Mouse (Mus musculus) activated CD4-positive, CD25-positive, alpha-beta regulatory T cell, adult 4 months (primary cell): ENCODE data around the gene Cox4i2. TPM values are rescaled to one million over a fixed set of nuclear protein-coding genes. Genes with fewer than 3 reads are reported as not detected.

Experiments used
- ATAC-seq: one replicate; pipeline ENCODE4 v1.8.0; 2017
- polyA plus RNA-seq, 2 experiments: library from polyadenylated mRNA; unstranded; fragments of 100-300 nt; shearing (Covaris generic); gene quantifications; one replicate each; pipeline ENCODE4 v1.2.1; 2017

The Cox4i2 gene
- polyA plus RNA-seq: not detected

DNA sequence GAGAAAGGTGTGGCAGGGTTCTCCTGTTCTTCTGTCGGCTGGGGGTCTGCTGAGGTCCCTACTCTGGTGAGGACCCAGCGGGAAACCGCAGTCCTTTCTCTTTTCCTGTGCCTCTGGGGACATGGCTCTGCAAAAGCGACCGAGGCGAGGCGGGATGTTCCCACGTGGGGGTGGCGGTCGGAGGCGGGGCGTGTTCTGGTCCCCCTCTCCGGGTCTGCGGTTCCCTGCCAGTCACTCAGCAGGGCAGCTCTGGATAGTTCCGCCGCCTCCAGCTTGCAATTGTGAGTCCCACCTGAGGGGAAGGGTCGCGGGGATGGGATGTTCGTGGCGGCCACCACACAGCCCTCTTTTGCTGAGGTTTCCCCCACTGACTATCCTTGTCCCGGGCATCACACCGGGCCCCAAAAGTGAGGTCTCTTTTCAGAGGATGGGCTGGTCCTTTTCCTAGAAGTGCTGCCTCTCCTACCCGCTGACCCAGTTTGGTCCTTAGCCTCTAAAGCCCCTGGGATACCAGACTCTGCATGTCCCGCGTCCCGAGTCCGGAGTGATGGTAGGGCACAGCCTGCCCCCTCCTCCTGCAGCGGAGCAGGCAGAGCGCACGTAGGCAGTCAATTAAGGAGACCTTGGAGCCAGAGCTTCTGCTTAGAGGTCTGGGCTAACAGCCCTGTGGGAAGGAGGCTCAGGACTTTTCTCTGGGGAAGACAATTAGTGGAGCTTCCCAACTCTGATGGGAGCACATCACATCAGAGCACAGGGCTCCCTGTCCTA, at the start of gene Cox4i2:
Gene Cox4i2, plus strand, starts transcription at position 230 of the 768 bp plus-strand sequence.
- ATAC-seq: no peak

GRCm38 (mm10) chr2:152704256-152704605, 49.7 kb upstream of the Cox4i2 start:
- no peak for ATAC-seq

DNA sequence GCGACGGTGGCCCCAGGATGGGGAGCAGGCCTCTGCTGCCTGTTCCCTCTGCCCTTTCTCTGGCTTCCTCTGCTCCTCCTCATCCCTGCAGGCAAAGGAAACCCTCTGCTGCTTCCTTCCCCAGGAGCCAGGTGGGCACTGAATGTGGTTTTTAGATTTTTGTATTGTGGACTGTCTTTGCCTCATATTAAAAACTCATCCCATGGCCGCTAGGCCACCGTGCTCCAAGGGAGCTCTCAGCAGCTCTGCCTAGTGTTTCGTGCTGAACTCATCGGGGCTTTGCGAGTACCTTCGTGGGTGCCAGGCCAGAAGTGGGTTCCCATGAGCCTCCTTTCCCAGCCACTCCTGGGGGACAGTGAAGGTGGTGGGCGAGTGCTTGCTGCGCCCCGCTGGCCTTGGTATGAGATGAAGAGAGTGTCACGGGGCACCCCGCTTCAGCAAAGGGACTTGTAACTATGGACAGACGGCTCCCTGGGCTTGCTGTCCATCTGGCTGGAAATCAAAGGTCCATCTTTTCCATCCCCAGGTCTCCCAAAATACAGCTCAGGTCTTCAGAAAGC, 49.1 kb upstream of the Cox4i2 start:
- no peak for ATAC-seq

GRCm38 (mm10) chr2:152705993-152706571, 47.9 kb upstream of the Cox4i2 start:
- ATAC-seq: no peak

DNA sequence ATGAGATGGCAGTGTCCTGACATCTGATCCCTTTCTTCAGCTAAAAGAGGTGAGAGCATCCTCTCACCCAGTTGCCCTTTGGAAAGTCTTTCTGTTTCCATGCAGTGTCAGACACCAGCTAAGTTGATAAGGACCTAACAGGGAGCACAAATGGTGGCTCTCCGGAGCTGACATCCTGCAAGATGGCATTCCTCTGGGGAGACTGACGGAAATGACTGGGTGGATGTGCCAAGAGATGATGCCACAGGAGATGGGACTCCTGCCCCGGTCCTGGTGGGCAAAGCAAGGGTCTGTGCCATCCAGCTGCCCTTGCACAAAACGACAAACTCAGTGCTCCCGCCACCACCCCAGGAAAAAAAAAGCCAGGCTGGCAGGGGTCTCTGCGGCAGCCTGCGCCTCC, 46.8 kb upstream of the Cox4i2 start:
- no peak for ATAC-seq

GRCm38 (mm10) chr2:152707627-152708026, 46.3 kb upstream of the Cox4i2 start:
- no peak for ATAC-seq

GRCm38 (mm10) chr2:152709066-152709465, 44.9 kb upstream of the Cox4i2 start:
- no peak for ATAC-seq

DNA sequence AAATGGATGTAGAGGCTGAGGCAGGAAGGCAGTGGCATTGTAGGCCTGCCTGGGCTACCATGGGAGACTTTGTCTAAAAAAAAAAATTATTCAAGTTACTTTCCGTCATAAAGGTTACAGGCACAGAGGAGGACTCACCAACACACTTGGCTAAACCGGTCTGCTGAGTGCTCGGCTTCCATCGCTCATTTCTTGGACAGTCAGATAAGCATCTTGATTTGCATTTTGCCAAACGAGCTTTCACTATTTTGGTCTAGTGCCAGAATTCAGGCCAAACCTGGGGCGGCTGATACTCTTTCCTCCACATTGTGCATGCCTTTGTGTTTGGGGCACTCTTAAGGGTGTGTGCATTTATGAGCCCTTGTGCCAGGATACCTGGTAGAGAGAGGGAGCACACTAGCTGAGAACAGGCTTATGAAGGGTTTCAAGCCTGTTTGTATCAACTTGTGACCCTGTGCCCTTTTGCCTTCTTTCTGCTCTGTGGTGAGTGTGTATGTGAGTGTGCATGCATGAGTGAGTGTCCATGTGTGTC, 37.7 kb upstream of the Cox4i2 start:
- no peak for ATAC-seq

DNA sequence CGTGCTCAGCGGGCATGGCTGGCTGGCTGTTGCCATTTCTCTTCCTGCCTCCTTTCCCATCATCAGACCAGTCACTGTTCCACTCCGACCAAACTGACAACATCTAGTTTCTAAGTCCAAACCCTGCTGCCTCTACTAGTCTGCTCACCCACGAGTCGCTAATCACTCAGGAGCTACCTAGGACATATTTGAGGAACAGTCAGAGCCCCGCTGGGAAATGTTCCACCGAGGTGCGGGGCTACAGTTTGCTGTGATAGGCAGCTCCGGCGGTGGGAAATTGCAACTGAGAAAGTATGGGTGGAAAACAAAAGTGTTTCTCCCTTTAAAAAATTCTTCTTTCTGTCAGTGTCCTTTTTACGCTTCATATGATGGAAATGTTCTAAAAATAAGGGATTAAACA, 36.3 kb upstream of the Cox4i2 start:
- ATAC-seq: no peak

DNA sequence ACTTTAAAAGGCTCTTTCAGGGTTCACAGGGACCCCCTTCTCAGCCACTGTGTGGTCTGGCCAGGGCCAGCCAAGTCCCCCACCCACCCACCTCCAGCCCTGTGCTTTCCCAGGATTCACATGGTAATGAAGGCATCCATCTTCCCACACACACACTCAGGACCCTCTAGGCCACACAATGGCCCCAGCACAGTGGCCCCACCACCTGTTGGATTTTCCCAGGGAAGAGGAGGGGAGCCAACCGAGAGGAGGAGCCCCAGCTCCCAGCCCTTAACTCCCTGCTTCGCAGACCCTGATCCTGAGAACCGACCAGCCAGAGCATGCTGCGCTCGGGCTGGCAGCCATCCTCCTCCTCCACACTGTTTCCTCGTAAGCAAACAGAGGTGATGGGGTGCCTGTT, 35.9 kb upstream of the Cox4i2 start:
- ATAC-seq: no peak

GRCm38 (mm10) chr2:152723651-152724331, 30.2 kb upstream of the Cox4i2 start:
- no peak for ATAC-seq

DNA sequence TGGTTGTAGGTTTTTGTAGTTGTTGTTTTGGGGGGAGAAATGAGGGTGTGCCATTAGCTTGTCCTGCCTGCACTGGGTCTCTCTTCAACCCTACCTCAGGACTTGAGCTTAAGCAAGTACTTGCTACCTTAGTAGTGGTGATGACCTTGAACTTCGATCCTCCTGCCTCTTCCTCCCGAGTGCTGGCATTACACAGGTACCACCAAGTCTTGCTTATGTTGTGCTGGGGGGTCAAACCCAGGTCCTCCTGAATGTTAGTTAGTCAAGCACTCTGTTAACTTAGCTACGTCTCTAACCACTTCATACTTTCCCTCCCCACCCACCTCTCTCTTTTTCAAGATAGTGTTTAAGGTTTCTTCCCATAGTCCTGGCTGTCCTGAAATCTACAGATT, 29.6 kb upstream of the Cox4i2 start:
- no peak for ATAC-seq

GRCm38 (mm10) chr2:152725178-152725750, 28.7 kb upstream of the Cox4i2 start:
- no peak for ATAC-seq

DNA sequence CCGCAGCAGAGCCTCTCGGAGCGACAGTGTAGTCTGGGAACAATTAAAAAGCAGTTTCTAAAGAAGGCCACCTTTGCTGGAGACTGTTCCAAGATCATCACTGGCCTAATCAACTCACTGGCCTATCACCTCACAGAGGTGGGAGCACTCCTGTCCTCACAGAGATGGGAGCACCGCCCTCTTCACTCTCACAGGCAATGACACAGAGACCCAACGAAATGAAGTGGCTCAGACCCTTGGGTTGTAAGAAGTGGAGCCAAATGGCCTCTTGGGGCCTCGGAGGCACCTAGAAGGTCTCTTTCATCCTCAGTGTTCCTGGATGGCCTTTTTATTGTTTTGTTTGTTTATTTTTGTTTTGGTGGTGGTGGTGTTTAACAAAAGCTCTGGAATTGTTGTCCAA, 27.8 kb upstream of the Cox4i2 start:
- no peak for ATAC-seq

GRCm38 (mm10) chr2:152726751-152727335, 27.1 kb upstream of the Cox4i2 start:
- ATAC-seq: no peak

DNA sequence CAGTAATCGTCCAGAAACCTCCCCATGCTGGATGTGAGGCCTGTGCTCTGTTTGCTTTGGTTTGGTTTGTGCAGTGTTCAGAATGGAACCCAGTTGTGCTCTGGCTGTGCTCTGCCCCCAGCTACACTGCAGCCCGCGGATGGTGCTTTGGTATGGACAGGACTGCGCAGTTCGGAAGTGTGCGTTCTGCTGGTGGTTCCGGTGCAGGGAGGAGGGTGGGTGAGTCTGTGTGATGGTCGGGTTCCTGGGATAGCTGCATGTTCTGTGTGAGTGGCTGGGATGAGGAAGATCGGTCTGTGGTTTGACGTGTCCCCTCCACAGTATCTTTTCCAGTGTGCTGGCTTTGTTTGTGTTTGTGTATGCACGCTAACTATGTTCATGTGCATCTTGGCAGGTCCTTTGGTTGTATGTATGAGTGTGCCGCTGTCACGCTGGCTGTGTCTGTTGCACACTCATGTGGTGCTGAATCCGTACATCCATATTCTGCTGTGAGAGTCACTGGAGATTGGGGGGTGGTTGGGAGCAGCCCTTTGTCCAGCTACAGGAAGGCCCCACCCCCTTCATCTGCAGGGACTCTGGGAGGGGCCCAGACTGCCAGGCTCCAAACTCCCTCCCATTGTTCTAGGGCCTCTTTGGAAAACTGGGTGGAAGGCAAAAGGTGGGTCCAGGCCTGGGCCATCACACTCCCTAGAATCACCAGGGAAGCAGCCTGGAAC, 26.0 kb upstream of the Cox4i2 start:
- no peak for ATAC-seq

DNA sequence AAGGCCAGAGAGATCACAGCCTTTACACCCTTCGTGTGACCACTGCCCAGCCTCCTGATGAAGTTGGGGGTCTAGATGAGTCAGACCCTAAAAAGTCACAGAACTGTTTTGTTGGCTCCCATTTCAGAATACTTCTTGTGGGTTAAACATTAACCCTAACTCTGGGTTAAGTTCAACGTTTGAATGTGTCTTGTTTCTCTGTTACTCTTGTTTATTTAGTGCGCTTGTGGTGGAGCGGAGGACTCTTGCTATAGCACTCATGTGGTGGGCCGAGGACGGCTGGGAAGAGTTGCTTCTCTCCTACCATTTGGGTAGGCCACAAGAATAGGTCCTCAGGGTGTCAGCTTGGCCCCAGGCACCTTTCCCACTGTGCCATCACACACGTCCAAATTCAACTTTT, 25.4 kb upstream of the Cox4i2 start:
- ATAC-seq: no peak

DNA sequence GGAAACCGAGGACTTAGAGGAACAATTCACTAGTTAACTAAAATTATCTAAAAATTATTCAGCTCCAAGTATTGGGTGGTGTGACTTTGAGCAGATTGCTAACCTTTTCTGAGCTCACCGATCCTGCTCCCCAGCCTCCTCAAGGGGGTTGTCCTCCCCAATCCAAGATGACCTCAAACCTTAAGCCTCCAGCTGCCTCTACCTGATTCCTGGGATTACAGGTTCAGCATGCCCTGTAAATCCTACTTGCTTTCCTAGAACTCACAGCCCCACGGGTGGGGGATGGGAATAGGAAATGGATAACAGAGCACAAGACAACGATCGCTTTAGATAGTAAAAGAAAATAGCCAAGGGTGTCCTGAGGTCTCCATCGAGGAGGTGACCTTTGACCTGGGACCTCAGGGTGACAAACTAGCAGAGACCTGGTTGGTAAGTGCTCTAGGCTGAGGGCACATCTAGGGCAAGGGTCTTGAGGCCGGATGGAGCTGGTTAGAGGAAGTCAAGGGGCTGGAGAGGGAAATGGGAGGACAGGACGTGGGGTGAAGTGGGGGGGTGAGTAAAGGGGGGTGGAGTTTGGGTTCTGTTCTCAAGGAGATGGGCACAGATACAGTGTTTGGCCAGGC, 24.8 kb upstream of the Cox4i2 start:
- no peak for ATAC-seq

GRCm38 (mm10) chr2:152729636-152730020, 24.3 kb upstream of the Cox4i2 start:
- ATAC-seq: no peak

DNA sequence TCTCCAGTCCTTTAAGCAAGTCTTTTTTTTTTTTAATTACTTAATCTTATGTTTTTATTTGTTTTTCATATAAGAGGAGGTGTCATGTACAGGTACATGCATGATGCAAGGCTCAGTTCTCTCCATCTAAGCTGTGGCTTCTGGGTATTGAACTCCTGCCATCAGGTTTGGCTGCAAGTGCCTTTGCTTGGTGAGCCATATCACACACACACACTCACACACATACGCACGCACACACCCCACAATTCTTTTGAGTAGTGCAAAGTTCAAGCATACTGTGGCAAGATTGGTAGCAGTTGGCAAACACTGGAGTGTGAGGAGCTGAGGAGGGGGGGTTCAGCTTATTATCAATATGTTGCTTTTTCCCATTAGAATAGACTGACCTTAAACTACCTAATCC, 20.8 kb upstream of the Cox4i2 start:
- no peak for ATAC-seq

GRCm38 (mm10) chr2:152734501-152734900, 19.5 kb upstream of the Cox4i2 start:
- no peak for ATAC-seq

- peak; percentile 63 for ATAC-seq
Observed at GRCm38 (mm10) chr2:152734984-152735383, 19.0 kb upstream of the Cox4i2 start.
